Mouse (Mus musculus): ENCODE data around the gene Ash1l. TPM values are rescaled to one million over a fixed set of nuclear protein-coding genes. Genes with fewer than 3 reads are reported as not detected.

Ash1l gene
- polyA plus RNA-seq, 1 experiment from 2014 or later: 20.1 TPM

DNA sequence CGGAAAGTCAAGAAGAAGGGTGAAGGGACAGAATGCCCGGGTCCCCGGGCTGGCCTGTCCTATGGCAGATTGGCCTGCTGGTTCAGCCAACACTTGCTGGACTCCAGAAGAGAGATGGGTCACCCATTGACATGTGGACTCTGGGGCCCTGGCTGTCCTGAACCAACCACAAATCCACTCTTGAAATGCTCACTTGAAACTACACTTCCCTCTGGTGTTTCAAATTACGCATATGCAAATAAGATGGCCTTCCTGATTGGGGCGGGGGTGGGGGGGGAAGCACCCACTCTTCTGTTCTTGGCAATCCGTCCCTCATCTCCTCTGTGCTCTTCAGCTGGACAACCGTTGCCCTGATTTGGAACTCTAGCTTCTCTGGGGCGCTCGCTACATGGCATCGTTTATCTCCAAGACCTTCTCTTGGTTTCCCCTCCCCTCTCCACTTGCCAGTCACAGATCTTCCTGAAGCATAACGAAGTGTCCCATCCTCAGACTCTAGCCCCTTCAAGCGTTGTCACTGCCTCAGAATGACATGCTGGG is 134.3 kb downstream of the Ash1l start:
- no peak for ATAC-seq (ENCODE audit: borderline replicate concordance, extremely low read depth, low FRiP score, low TSS enrichment)
- H3K4me1 ChIP-seq: peaks cover 23% of the 10 kb centered on the region
- WGBS: 78% methylated on average over 12 of the region's 12 CpGs

DNA sequence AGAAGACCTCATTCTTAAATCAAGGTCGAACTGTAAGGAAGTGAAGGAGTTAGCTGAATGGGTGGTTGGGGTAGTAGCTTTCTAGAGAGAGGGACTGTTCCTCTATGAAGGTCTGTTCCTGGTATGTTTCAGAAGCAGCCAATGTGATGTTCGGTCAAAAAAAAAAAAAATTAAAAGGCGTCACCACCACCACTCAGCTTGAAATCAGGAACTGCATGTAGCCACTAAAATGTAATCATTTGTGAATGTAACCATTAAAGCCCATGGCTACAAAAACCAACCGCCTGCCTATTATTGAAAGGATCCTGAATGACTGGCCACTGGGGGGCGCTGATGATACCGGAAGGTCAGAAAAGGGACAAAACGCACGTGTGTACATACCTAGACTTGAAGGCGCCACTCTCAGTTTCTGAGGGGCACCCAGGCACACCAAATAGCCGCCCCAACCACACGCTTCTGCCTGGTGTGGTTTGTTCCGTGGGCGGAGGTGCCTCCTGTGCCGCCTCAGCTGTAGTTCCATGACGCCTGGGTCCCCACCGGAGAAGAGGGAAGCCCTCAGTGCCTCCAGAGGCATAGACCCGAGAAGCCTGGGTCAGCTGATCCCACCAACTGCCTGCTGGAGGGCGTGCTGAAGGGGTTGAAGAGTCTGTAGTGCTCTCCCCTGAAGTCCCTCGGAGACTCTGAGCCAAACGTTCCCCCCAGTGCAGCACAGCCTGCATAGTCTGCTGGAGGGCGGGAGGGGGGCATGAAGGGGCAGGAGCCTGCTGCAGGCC is 137.1 kb downstream of the Ash1l start:
- no peak for ATAC-seq (ENCODE audit: borderline replicate concordance, extremely low read depth, low FRiP score, low TSS enrichment)
- Histone ChIP-seq H3K4me1 (peaks cover 37% of the 10 kb centered on the region), H3K36me3 (no peaks in the 10 kb centered on the region), H3K4me3 (peak overlapping the region; percentile 15; the same call in 1 of the 2 replicates), H3K9me3 (no peaks in the 10 kb centered on the region), H3K27ac (no peak overlapping the region), H3K27me3 (peaks cover 11% of the 10 kb centered on the region), H3K4me2 (peak overlapping the region; percentile 50), H3K9ac (no peak overlapping the region)
- 18% methylated on average over 21 of the region's 21 CpGs for WGBS

More for the DNA sequence above, 134.3 kb downstream of the Ash1l start:
- Histone ChIP-seq H3K9ac (no peak overlapping the region), H3K27me3 (no peaks in the 10 kb centered on the region), H3K36me3 (peaks cover 14% of the 10 kb centered on the region), H3K9me3 (no peaks in the 10 kb centered on the region), H3K4me2 (no peak overlapping the region), H3K4me3 (no peak overlapping the region), H3K27ac (no peak overlapping the region)

DNA sequence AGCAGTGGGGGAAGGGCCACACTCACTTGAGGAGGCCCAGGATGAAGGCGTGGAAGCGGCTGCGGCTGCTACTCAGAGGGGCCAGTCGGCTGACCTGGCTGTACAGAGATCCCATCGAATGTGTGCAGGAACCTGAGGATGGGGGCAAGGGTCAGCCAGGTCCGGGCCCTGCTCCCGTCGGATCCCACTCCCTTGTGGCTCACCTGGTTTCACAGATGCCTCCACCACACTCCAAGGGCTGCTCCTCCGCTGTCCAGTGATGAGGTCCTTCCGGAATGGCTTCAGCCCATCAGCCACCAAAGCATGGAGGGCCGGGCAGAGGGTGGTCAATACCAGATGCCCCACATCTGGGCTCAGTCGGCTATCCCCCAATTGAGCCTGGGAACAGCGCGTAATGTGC is 138.6 kb downstream of the Ash1l start:
- Histone ChIP-seq H3K9ac (peak overlapping the region; percentile 43; the same call in 1 of the 2 replicates), H3K4me1 (peaks cover 46% of the 10 kb centered on the region), H3K4me2 (peak overlapping the region; percentile 100), H3K4me3 (peak overlapping the region; percentile 71), H3K9me3 (no peaks in the 10 kb centered on the region), H3K36me3 (no peaks in the 10 kb centered on the region), H3K27me3 (peaks cover 14% of the 10 kb centered on the region), H3K27ac (no peak overlapping the region)
- WGBS: 46% methylated on average over 14 of the region's 14 CpGs
- ATAC-seq (ENCODE audit: borderline replicate concordance, extremely low read depth, low FRiP score, low TSS enrichment): no peak

DNA sequence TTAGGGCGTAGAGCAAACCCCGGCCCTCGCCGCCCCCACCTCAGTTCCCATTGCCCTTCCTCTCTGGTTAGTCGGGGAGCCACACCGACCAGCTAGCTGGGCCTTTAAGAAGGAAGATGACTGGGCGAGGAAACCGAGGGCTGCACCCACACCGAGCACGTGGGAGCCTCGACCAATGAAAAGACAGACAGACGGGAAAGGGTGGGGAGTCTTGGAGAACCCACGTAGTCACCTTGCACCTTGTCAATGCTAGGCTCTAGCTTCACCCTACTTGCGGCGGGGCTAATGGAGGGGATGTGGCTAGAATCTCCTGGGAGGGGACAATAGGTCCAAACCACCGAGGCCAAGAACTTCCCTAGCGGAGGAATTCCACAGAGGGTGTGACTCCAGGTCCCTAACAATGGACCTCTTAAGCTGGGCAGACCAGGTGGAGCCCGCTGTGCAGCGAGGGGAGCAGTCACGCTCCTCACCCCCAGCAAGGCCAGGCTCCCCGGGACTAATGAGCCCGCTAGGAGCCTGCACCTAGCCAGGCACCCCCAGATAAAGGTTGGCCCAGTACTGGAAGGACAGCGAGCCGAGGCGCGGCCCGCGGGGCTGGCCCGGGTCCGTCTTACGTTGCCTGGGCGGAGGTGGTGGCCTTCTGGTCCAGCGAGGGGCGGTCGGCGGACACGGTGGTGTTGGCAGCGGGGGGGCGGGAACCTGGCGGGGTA is 139.6 kb downstream of the Ash1l start:
- Histone ChIP-seq H3K4me1 (peaks cover 46% of the 10 kb centered on the region), H3K27ac (peak overlapping the region; percentile 87), H3K27me3 (peaks cover 14% of the 10 kb centered on the region), H3K9me3 (no peaks in the 10 kb centered on the region), H3K4me2 (peak overlapping the region; percentile 100), H3K36me3 (peaks cover 8% of the 10 kb centered on the region), H3K4me3 (peak overlapping the region; percentile 71), H3K9ac (peak overlapping the region; percentile 69)
- peak; percentile 72 for ATAC-seq (ENCODE audit: borderline replicate concordance, extremely low read depth, low FRiP score, low TSS enrichment)
- WGBS: under 1% methylated on average over 40 of the region's 40 CpGs

DNA sequence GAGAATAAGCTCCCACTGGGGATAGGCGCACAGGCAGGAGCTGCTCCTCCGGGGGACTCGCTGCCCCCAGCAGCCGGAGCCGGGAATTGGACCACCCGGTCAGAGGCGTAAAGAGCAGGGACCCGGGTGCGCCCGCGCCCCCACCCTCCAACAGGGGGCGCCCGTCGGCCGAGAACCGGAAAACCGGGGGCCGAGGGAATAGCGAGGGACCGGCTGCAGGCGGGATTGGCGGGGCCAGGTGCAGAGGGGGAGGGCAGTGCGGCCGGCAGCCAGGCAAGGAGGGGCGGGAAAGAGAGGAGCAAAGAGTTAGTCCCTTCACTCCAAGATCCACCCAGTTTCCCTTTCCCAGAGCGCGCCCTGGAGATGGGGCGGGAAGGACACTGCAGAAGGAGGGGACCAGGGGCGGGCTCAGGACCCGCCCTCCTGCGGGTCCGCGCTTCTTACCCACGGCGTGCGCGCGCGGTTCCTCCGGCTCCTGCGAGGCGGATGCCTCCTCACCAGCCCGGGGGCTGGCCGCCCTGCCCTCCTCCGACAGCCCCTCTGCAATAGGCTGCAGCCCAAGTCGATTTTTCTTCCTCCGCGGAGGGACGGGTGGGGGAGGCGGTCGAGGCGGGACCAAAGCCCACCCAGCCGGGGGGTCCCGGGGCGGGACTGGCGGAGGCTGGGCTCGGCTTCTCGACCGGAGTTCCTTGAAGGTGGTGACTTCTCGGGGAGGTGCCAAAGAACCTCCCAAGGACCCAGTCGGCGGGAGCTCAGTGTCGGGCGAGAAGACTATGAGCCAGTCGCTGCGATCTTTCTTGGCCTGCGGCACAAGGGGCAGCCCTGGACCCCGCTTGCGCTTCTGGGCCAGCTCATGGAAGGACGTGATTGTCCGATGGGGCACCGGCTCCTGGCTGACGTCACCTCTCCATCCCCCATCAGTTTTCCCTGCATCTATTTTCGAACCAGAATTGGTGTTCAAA is 140.6 kb downstream of the Ash1l start:
- H3K27ac ChIP-seq: peak overlapping the region; percentile 87
- peaks cover 14% of the 10 kb centered on the region for H3K27me3 ChIP-seq
- under 1% methylated on average over 69 of the region's 74 CpGs for WGBS
- ATAC-seq (ENCODE audit: borderline replicate concordance, extremely low read depth, low FRiP score, low TSS enrichment): peak; percentile 68
- H3K36me3 ChIP-seq: peaks cover 15% of the 10 kb centered on the region
- peak overlapping the region; percentile 69 for H3K9ac ChIP-seq
- H3K4me2 ChIP-seq: peak overlapping the region; percentile 100
- no peaks in the 10 kb centered on the region for H3K9me3 ChIP-seq
- H3K4me3 ChIP-seq: peak overlapping the region; percentile 71
- H3K4me1 ChIP-seq: peaks cover 46% of the 10 kb centered on the region

DNA sequence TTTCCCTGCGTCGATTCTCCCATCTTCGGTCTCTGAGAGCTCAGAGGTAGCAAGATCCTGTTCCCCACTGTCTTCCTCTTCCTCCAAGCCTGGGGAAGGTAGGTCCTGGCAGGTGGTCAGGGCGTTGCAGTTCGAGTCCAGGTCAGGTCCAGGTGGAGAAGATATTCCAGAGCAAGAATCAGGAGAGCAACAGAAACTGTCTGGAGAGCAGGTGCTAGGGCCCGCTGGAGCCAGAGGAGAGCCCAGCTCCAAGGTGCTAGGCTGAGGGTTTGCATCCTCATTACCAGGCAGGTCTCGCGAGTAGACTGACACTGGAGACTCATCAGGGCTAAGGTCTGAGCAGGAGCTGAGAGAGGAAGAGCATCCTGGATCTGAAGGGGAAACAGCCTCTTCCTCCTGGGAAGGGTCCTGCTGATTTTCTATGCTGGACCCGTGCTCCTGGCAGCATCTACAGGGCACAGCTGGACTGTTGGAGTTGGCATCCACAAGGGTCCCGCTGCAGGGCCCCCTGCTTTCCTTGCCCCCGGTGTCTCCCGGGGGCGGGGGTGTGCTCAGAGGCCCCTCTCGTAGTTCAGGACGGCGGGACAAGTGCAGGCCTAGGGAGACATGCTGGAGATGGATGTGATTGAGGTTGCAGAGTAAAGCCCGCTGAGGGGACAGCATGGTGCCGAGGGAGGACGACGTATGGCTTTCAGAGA is 141.5 kb downstream of the Ash1l start:
- H3K27me3 ChIP-seq: peaks cover 14% of the 10 kb centered on the region
- no peak for ATAC-seq (ENCODE audit: borderline replicate concordance, extremely low read depth, low FRiP score, low TSS enrichment)
- peaks cover 21% of the 10 kb centered on the region for H3K36me3 ChIP-seq
- H3K4me3 ChIP-seq: peak overlapping the region; percentile 71
- no peak overlapping the region; the same call in 1 of the 2 replicates for H3K9ac ChIP-seq
- WGBS: 11% methylated on average over 20 of the region's 20 CpGs
- no peaks in the 10 kb centered on the region for H3K9me3 ChIP-seq
- peak overlapping the region; percentile 100 for H3K4me2 ChIP-seq
- no peak overlapping the region for H3K27ac ChIP-seq
- peaks cover 46% of the 10 kb centered on the region for H3K4me1 ChIP-seq

DNA sequence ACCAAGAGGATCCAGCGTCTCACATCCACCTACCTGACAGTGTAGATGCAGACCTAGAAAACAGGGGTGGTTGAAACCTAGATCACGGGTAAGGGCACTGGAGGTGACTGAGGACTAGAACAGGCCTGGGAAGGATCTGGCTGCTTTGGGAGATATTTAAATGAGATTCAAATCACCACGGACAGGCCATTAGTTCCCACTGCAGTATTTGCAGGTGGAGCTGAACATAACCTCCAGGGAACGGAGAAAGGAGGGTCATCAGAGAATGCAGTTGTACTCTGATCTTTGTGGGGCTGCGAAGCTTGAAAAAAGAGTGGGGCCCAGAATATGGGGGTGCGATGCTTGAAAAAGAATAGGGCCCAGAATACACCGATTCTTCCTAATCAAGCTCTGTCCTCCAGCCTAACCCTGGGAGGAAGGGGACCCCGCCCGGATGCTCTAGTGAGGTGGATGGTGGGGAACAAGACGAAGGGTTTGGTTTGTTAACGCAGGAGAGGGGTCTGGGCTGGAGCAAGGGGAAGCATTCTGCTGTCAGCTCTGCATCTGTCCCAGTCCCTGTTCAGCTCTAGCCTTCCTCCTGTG is 142.2 kb downstream of the Ash1l start:
- Histone ChIP-seq H3K9me3 (no peaks in the 10 kb centered on the region), H3K36me3 (peaks cover 28% of the 10 kb centered on the region), H3K27ac (no peak overlapping the region), H3K4me1 (peaks cover 42% of the 10 kb centered on the region), H3K4me3 (peak overlapping the region; percentile 71), H3K27me3 (peaks cover 14% of the 10 kb centered on the region), H3K4me2 (peak overlapping the region; percentile 100), H3K9ac (peak overlapping the region; percentile 27)
- ATAC-seq (ENCODE audit: borderline replicate concordance, extremely low read depth, low FRiP score, low TSS enrichment): no peak
- 28% methylated on average over 11 of the region's 11 CpGs for WGBS

DNA sequence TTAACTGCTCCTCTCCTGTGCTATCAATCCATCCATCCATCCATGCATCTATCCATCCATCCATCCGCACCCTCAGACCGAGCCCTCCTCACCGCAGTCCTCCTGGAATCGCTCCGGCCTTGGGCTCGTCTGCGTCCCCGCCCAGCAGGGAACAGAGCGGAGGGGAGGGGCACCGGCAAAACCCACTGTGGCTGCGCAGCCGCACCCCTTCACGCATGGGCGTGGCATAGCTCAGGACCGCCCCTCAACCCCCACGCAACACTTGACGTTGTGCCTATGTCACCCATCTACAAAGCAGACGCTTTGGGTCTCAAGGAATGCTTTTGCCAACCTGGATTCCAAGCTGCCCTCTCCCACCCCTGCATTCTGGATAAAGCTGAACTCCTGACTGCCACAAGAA is 142.8 kb downstream of the Ash1l start, which contains the start of gene Rusc1:
Gene Rusc1 (minus strand): TSS at position 137 of the 400 bp plus-strand sequence.
- 4% methylated on average over 18 of the region's 18 CpGs for WGBS
- H3K9ac ChIP-seq: peak within 1 kb of the TSS; percentile 27
- no peak within 1 kb of the TSS for H3K27ac ChIP-seq
- no peaks in the 10 kb centered on the region for H3K9me3 ChIP-seq
- peaks cover 14% of the 10 kb centered on the region for H3K27me3 ChIP-seq
- peak; percentile 49; the same call in 1 of the 2 replicates for ATAC-seq (ENCODE audit: borderline replicate concordance, extremely low read depth, low FRiP score, low TSS enrichment)
- peak within 1 kb of the TSS; percentile 71 for H3K4me3 ChIP-seq
- H3K4me1 ChIP-seq: peaks cover 36% of the 10 kb centered on the region
- H3K4me2 ChIP-seq: peak within 1 kb of the TSS; percentile 100
- H3K36me3 ChIP-seq: peaks cover 33% of the 10 kb centered on the region

DNA sequence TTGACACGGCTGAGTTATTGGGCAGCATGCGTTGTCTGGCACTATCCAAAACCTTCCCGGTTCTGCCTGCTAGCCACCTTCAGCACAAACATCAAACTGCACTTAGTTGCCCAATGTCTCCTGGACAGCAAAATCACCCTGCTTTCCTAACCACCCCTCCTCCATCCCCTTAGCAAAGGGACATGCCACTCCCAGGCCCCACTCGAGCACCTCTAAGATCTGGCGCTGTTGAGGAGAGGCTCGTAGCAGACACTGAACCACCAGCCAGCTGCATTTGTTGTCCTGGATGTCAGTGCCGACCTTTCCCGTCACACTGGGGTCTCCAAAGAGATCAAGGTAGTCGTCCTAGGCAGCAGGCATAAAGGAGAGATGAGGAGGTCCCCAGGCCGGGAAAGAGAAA is 143.6 kb downstream of the Ash1l start:
- ATAC-seq (ENCODE audit: borderline replicate concordance, extremely low read depth, low FRiP score, low TSS enrichment): no peak
- Histone ChIP-seq H3K9me3 (no peaks in the 10 kb centered on the region), H3K27ac (no peak overlapping the region), H3K4me1 (peaks cover 31% of the 10 kb centered on the region), H3K4me2 (no peak overlapping the region), H3K27me3 (peaks cover 14% of the 10 kb centered on the region), H3K36me3 (peaks cover 41% of the 10 kb centered on the region), H3K4me3 (no peak overlapping the region), H3K9ac (no peak overlapping the region)
- WGBS: 75% methylated on average over 10 of the region's 10 CpGs

DNA sequence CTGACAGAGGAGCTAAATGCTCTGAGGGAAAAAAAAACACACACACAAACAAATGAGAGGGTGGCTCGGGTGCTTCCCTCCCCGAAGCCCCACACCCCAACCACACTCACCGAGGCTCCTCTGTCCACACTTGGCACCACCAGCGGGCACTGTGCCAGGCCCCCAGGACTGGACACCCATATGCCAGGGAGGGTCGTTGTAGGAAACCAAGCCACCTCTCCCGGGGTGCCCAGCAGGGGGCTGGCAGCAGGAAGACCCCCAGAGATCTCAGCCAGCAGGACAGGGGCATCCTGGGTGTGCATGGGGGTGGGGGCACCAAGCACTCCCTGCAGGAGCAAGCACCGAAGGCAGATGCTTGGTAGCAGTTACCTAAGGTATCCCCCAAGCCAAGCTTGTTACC is 150.4 kb downstream of the Ash1l start, which contains the start of gene Gm43738:
Gene Gm43738 (minus strand): TSS at position 289 of the 400 bp plus-strand sequence.
- Histone ChIP-seq H3K27ac (peak within 1 kb of the TSS; percentile 50), H3K4me3 (peak within 1 kb of the TSS; percentile 64), H3K36me3 (peaks cover 36% of the 10 kb centered on the region), H3K4me2 (peak within 1 kb of the TSS; percentile 87), H3K4me1 (peaks cover 25% of the 10 kb centered on the region), H3K9me3 (no peaks in the 10 kb centered on the region), H3K27me3 (no peaks in the 10 kb centered on the region), H3K9ac (peak within 1 kb of the TSS; percentile 58)
- 15% methylated on average over 7 of the region's 7 CpGs for WGBS
- ATAC-seq (ENCODE audit: borderline replicate concordance, extremely low read depth, low FRiP score, low TSS enrichment): no peak
